Mouse (Mus musculus) testis, adult 2 months (tissue): ENCODE results near the gene Mast4. TPM values are rescaled to one million over a fixed set of nuclear protein-coding genes. Genes with fewer than 3 reads are reported as not detected.

ENCODE experiments used
- H3K27ac ChIP-seq: fragments of 200-500 bp; 2 replicates; pipeline ENCODE4 v1.5.1; 2012; ENCODE audit warnings: low read depth, low read length; ENCODE audit not compliant: control insufficient read depth, insufficient read depth
- H3K27me3 ChIP-seq: fragments of 200-500 bp; 2 replicates; pipeline ENCODE4 v1.6.1; 2012; ENCODE audit warnings: mild to moderate bottlenecking, low read length, moderate library complexity; ENCODE audit not compliant: control insufficient read depth, insufficient read depth
- H3K36me3 ChIP-seq: fragments of 200-500 bp; 2 replicates; pipeline ENCODE4 v1.6.1; 2012; ENCODE audit warnings: mild to moderate bottlenecking, low read length; ENCODE audit not compliant: control insufficient read depth, insufficient read depth
- H3K4me1 ChIP-seq: fragments of 200-500 bp; 2 replicates; pipeline ENCODE4 v1.6.1; 2012; ENCODE audit warnings: low read length; ENCODE audit not compliant: control insufficient read depth, insufficient read depth
- H3K4me3 ChIP-seq: fragments of 200-500 bp; 2 replicates; pipeline ENCODE4 v1.5.1; 2012; ENCODE audit warnings: low read depth, mild to moderate bottlenecking, low read length, moderate library complexity, mixed read lengths; ENCODE audit not compliant: control insufficient read depth
- CTCF ChIP-seq: fragments of 200-500 bp; IDR thresholded peaks from 2 replicates; pipeline ENCODE4 v1.5.1; 2012; ENCODE audit warnings: low read depth, mild to moderate bottlenecking, inconsistent platforms, low read length, moderate library complexity; ENCODE audit not compliant: control insufficient read depth, insufficient read depth, insufficient replicate concordance
- POLR2A ChIP-seq: fragments of 200-500 bp; IDR thresholded peaks from 2 replicates; pipeline ENCODE4 v1.6.1; 2012; ENCODE audit warnings: low read depth, mild to moderate bottlenecking, inconsistent platforms, low read length, moderate library complexity; ENCODE audit not compliant: control insufficient read depth
- polyA plus RNA-seq: library from polyadenylated mRNA; depleted of rRNA; stranded (reverse); fragments of >200 nt; gene quantifications from 2 replicates; pipeline ENCODE4 v1.2.3, GENCODE M21; 2012

Mast4 gene
- polyA plus RNA-seq, 1 experiment, result 5.3 TPM

DNA sequence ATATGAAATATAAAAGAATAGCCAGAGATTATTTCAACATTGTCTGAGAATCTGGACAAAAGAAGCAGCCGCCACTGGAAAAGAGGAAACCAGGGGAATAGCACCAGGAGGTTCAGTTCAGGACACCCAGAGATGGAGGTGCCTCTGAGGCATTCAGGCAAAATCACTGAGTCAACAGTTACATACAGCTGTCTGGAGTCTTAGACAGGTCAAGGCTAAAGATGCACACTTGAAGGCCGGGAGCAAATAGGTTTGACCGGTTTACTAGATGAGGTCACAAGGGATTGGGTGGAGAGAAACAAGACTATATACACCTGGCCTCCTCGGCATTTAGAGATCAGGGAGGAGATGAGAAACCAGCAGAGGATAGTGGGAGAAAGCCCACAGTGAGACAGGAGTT is 127.1 kb downstream of the Mast4 start:
- Histone ChIP-seq H3K36me3 (no peaks in the 10 kb centered on the region), H3K27ac (no peak overlapping the region), H3K4me1 (no peaks in the 10 kb centered on the region), H3K27me3 (no peaks in the 10 kb centered on the region), H3K4me3 (no peak overlapping the region)
- TF ChIP-seq CTCF (no peak), POLR2A (no peak)

- Histone ChIP-seq H3K27me3 (no peaks in the 10 kb centered on the region), H3K4me1 (no peaks in the 10 kb centered on the region), H3K36me3 (no peaks in the 10 kb centered on the region), H3K4me3 (no peak overlapping the region), H3K27ac (no peak overlapping the region)
- no peak for TF ChIP-seq POLR2A
- TF ChIP-seq CTCF, result no peak
These were observed 127.7 kb downstream of the Mast4 start for GRCm38 (mm10) chr13:103206644-103207043.

- H3K27ac ChIP-seq, result no peak overlapping the region
- H3K4me3 ChIP-seq, result no peak overlapping the region
- no peaks in the 10 kb centered on the region for H3K27me3 ChIP-seq
- no peaks in the 10 kb centered on the region for H3K4me1 ChIP-seq
- H3K36me3 ChIP-seq, result no peaks in the 10 kb centered on the region
- TF ChIP-seq POLR2A, result no peak
- no peak for TF ChIP-seq CTCF
These were observed 129.1 kb downstream of the Mast4 start for GRCm38 (mm10) chr13:103205191-103205590.

DNA sequence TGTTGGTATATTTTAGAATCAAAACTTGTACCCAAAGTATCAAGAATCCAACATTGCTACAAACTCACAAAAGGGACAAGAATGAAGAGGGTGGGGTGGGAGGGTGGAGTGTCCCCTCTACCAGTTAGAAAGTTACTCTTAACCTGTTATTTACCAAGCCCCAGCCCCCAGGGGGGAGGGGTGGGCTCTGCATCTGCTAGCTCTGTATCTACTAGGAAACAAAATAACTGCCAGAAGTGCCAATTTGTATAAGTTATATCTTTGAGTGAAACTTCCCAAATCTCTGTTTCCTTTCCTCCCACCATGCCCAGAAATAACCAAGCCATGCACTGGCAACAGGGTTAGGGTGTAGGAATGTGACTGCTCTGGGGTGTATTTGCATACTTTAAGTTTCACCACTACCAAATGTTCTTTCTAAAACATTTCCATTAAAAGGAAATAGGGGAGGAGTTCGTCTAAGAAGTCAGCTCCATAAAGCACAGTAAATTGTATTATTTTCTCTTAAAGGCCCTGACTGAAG is 130.9 kb downstream of the Mast4 start:
- no peak for TF ChIP-seq POLR2A
- TF ChIP-seq CTCF, result no peak
- no peak overlapping the region for H3K27ac ChIP-seq
- H3K4me1 ChIP-seq, result no peaks in the 10 kb centered on the region
- H3K27me3 ChIP-seq, result no peaks in the 10 kb centered on the region
- H3K4me3 ChIP-seq, result no peak overlapping the region
- H3K36me3 ChIP-seq, result no peaks in the 10 kb centered on the region

GRCm38 (mm10) chr13:103201016-103201760 is 133.1 kb downstream of the Mast4 start:
- no peak overlapping the region for H3K4me3 ChIP-seq
- no peak overlapping the region for H3K27ac ChIP-seq
- H3K4me1 ChIP-seq, result no peaks in the 10 kb centered on the region
- no peaks in the 10 kb centered on the region for H3K27me3 ChIP-seq
- H3K36me3 ChIP-seq, result no peaks in the 10 kb centered on the region
- TF ChIP-seq POLR2A (no peak), CTCF (no peak)

DNA sequence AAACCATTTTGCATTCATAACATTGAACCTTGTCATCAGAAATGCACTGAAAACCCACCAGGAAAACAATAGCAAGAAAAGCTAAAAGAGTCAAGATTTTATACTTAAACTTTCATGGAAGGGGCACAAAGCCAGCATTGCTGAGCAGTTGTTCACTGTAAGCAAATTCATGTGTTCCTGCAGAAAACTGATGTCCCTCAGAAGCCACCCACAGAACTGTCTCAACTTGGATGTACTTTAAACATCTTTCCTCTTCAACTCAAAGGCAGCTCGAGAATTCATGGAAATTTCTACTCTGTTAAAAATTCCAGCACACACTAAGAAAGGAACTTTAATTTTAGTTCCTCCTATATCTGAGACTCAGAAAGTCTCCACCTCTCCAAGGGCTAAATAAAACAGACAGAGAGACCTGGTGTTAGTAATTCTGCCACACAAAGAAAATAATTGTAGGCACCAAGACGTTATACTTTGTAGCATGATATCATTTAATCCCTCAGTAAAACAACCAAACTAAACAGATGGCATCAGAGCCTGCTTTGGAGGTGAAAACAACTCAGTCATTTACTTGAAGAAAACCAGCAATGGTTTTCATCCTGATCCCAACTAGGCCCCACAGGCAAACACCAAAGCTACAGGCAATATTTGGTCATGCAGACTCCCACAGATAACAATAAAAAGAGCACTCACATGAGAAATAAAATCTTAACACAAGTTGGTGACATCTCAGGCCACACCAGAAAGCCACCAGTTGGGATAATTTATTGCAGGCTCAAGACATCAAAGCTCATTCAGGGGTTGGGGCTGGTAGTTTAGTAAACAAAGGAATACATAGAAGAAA is 134.3 kb downstream of the Mast4 start:
- TF ChIP-seq POLR2A, result no peak
- TF ChIP-seq CTCF, result no peak
- H3K27me3 ChIP-seq, result no peaks in the 10 kb centered on the region
- H3K4me3 ChIP-seq, result no peak overlapping the region
- H3K36me3 ChIP-seq, result no peaks in the 10 kb centered on the region
- no peak overlapping the region for H3K27ac ChIP-seq
- no peaks in the 10 kb centered on the region for H3K4me1 ChIP-seq

DNA sequence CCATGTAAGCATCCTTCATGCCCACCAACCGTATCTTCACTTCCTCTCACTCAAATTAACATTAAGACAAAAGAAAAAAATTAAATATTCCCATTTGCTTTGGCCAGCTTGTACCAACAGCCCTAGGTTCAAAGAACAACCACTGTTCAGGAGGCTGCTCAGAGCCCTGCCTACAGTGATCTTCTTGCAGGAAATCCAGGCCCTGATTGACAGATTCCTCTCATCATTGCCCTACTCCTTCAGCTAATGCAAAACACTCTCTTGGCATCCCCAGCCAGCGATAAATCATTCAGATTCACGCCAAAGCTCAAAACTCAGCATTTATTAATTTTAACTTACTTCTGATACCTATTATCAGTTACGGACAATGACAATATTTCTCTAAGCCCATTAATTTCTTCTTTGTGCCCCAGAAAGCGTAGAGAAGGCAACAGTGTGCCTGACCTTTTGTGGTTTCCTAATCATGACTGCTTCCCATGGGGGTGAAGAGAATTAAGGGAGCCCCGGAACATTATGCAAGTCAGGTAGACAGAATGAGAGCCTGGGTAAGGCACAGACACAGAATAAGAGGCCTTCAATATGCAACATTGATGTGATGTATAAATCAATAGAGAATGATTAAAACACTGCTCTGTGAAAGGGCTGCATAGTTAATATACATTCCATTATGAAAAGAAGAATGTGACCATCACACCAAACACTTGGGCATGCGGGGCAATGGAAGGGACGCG is 135.9 kb downstream of the Mast4 start:
- Histone ChIP-seq H3K36me3 (no peaks in the 10 kb centered on the region), H3K27me3 (no peaks in the 10 kb centered on the region), H3K27ac (no peak overlapping the region), H3K4me1 (no peaks in the 10 kb centered on the region), H3K4me3 (no peak overlapping the region)
- TF ChIP-seq CTCF (no peak), POLR2A (no peak)
